28 mouse cellular contexts compared by ENCODE assay signal in the genomic region with DNA sequence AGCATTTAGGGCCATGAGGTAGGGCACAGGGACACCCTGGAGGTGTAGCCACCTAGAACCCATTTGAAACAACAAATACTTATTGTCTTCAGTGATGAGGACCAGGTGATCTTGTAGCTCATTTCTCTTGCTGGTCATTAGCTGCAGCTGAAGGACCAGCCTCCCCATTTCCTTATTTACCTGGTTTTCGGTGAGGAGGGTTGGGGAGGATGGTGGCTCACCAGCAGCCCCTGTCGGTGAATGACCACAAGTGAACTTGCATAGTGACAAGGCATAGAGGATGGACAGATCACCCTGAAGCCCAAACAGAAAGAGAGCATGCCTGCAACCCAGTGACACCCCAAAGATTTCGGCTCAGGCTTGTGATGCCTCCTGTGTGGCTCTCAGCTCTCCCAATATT. TPM values are rescaled to one million over a fixed set of nuclear protein-coding genes. Genes with fewer than 3 reads are reported as not detected.
"Had no signal": no experiment of that assay in that cellular context is flagged by ENCODE, and none has a peak within 500 bp of the region (broad histone marks: within the 10 kb centered on the region; RNA-seq: fewer than 3 reads in every experiment).

No protein-coding gene starts in this region.

- H3K9me3 ChIP-seq: kidney, embryonic 15.5 days; liver, embryonic 15.5 days; midbrain, embryonic 12.5 days; midbrain, embryonic 15.5 days; neural tube, embryonic 12.5 days; neural tube, embryonic 15.5 days; stomach, embryonic 15.5 days had no signal

- H3K27me3 ChIP-seq: kidney, embryonic 15.5 days; liver, embryonic 15.5 days; midbrain, embryonic 12.5 days; midbrain, embryonic 15.5 days; neural tube, embryonic 12.5 days; neural tube, embryonic 15.5 days; stomach, embryonic 15.5 days had no signal

- H3K9ac ChIP-seq: kidney, embryonic 15.5 days; liver, embryonic 15.5 days; lung, embryonic 14.5 days; midbrain, embryonic 12.5 days; midbrain, embryonic 15.5 days; neural tube, embryonic 12.5 days; neural tube, embryonic 15.5 days; stomach, embryonic 15.5 days had no signal

- H3K4me1 ChIP-seq: kidney, embryonic 15.5 days; liver, embryonic 15.5 days; midbrain, embryonic 12.5 days; midbrain, embryonic 15.5 days; neural tube, embryonic 12.5 days; neural tube, embryonic 15.5 days; stomach, embryonic 15.5 days had no signal

- H3K36me3 ChIP-seq: kidney, embryonic 15.5 days; liver, embryonic 15.5 days; midbrain, embryonic 12.5 days; midbrain, embryonic 15.5 days; neural tube, embryonic 12.5 days; neural tube, embryonic 15.5 days; stomach, embryonic 15.5 days had no signal

- H3K4me3 ChIP-seq: kidney, embryonic 15.5 days; left cerebral cortex, adult 2 months; liver, embryonic 15.5 days; midbrain, embryonic 12.5 days; midbrain, embryonic 15.5 days; neural tube, embryonic 12.5 days; neural tube, embryonic 15.5 days; stomach, embryonic 15.5 days had no signal

- H3K4me2 ChIP-seq: kidney, embryonic 15.5 days; liver, embryonic 11.5 days; liver, embryonic 15.5 days; lung, embryonic 14.5 days; midbrain, embryonic 12.5 days; midbrain, embryonic 15.5 days; neural tube, embryonic 12.5 days; neural tube, embryonic 15.5 days; stomach, embryonic 15.5 days had no signal

- DNase-seq: kidney, adult 8-10 months; kidney, postnatal 14 days; kidney, postnatal 4 days; layer of hippocampus, adult 9-11 months; lung, embryonic 14.5 days; lung, postnatal 10 days; lung, postnatal 36 days; right cerebral cortex, postnatal 25 days; spleen, adult 18-20 months; thymus, postnatal 25 days had no signal

- H3K27ac ChIP-seq: hindbrain, postnatal 0 days; kidney, embryonic 15.5 days; left cerebral cortex, adult 2 months; liver, embryonic 15.5 days; midbrain, embryonic 12.5 days; midbrain, embryonic 15.5 days; neural tube, embryonic 12.5 days; neural tube, embryonic 15.5 days; stomach, embryonic 15.5 days had no signal

- ATAC-seq: hindbrain, postnatal 0 days; inflammation-experienced regulatory T-cells, adult 6 months; midbrain, embryonic 15.5 days had no signal

RNA-seq across cellular contexts. Expression of a gene that starts 10.7 kb away (rescaled TPM):
- total RNA-seq: hindbrain, postnatal 0 days; layer of hippocampus, adult 18-20 months; left cerebral cortex, adult 2 months; left cerebral cortex, postnatal 10 days; left cerebral cortex, postnatal 36 days; megakaryocyte, adult 5-6 weeks had no signal
- polyA plus RNA-seq: inflammation-experienced regulatory T-cells, adult 6 months; kidney, embryonic 15.5 days; limb, embryonic 11.5 days; limb, embryonic 14.5 days; liver, embryonic 11.5 days; liver, embryonic 15.5 days; lung, embryonic 14.5 days; midbrain, embryonic 12.5 days; midbrain, embryonic 15.5 days; neural tube, embryonic 12.5 days; neural tube, embryonic 15.5 days; stomach, embryonic 15.5 days; thymus, postnatal 0 days had no signal
